Mouse (Mus musculus) layer of hippocampus, postnatal 25 days (tissue): ENCODE data around the gene Bsdc1. TPM values are rescaled to one million over a fixed set of nuclear protein-coding genes. Genes with fewer than 3 reads are reported as not detected.
"Not testable (repeated sequence)": the region's sequence is repeated elsewhere in the genome, so short reads cannot be mapped to it uniquely, and the experiment has no call there.

Source experiments
- DNase-seq, 2 experiments: peaks; one replicate each; pipeline ENCODE4 v3.0.0; 2022; ENCODE audit warnings: mixed read lengths in 2 of 2, low spot score in 1 of 2; ENCODE audit errors: extremely low spot score in 1 of 2
- total RNA-seq, 2 experiments: library from RNA; stranded (reverse); gene quantifications; 2 replicates each; pipeline ENCODE4 v1.2.3; 2021

The Bsdc1 gene
- total RNA-seq, 2 experiments from 2014 or later: 55.4 to 57.7 TPM

DNA sequence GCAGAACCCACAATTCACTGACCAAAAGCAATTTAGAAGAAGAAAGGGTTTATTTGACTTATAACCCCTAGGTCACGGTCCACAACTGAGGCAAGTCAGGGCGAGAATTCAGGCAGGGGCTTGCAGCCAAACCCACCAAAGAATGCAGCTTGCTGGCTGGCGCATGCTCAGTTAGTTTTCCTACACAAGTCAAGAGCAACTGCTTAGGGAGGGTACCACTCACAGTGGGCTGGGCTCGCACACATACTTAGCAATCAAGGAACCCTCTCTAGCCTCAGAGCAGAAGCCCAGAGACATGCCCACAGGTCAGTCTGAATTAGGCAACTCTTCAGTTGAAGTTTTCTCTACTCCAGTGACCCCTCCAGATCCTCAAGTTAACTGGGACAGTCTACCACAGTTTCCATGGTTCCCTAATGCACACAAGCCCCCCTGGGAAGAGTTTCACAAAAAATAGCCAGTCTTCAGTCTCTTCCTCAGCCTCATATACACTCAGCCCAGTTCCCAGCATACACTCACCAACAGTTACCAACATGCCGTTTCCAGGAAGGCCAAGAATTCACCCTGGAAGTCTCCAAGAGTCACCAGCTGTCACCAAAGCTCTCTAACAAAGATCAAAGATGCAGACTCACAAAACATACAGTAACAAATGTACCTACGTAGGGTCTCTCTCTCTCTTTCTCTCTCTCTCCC lies 49.5 kb downstream of the Bsdc1 start:
- DNase-seq: no peak

GRCm38 (mm10) chr4:129511413-129512096 lies 50.2 kb downstream of the Bsdc1 start:
- DNase-seq: no peak

DNA sequence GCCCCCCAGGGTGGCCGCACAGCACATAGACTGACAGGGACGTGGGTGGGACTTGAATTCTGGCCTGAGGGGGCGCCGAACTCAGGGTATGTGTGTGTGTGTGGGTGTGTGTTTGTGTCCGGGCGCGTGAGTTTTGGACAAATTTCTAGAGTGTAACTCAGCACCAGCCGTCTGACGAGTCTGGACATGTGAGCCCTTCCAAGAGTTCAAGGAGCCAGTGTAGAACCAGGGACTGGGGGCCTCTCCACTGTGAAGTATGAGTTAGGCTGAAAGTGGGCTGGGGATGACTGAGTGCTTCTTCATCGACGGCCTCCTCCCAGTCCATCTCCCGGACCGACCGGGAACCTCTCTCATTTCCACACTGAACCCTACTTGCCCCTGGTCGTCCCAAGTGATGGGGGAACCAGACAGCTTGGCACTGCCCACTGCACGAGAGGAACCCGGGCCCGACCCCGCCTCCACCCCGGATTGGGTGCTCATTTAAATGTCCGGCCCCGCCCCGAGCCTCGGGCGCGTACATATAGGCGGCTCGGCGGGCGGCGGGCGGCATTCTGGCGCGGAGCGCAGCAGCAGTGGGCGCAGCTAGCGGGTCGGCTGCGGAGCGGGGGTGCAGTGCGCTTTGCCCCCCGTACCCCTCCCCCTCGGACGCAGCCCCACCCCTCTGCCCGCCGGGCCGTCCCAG lies 51.8 kb downstream of the Bsdc1 start, which contains the start of gene Marcksl1:
Gene Marcksl1 (plus strand): TSS at position 496 of the 682 bp plus-strand sequence.
- peak; percentile 73 to 74 for DNase-seq

DNA sequence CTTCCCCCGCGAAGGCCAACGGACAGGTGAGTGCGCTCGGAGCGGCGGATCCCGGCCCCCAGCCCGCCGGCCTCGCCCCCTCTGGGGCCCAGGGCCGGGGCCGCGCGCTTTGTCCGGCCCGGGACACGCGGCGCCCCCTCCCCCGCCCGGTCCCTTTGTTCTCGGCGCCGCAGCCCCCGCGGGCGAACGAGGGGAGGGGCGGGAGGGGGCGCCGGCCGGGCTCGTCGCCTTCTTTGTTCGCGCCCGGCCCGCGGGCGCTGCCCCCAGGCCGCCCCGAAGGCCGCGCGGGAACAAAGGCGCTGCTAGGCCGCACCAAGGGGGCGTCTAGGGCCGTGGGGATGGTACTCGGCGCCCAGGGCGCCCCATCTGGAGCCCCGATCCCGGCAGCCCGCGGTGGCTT lies 52.5 kb downstream of the Bsdc1 start:
- no peak for DNase-seq

- DNase-seq: peak; percentile 65 to 75
Measured at GRCm38 (mm10) chr4:129514300-129514898, 53.0 kb downstream of the Bsdc1 start.

GRCm38 (mm10) chr4:129516925-129517324 lies 55.5 kb downstream of the Bsdc1 start:
- DNase-seq: no peak

- DNase-seq: no peak
Measured at GRCm38 (mm10) chr4:129518519-129518918, 57.1 kb downstream of the Bsdc1 start.

GRCm38 (mm10) chr4:129525338-129525737 lies 64.0 kb downstream of the Bsdc1 start:
- no peak for DNase-seq

GRCm38 (mm10) chr4:129525889-129526288 lies 64.5 kb downstream of the Bsdc1 start:
- no peak for DNase-seq

DNA sequence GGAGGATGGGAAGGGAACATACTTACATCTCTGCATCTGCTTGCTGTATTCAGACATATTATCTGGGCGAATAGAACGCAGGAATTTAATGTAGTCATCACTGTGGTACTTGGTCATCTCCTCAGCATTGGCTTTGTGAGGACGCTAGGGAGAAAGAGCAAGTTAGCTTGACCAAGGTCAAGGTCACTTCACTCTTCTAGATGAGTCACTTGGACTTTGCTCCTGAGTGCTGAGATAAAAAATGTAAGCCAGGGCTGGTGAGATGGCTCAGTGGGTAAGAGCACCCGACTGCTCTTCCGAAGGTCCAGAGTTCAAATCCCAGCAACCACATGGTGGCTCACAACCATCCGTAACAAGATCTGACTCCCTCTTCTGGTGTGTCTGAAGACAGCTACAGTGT lies 67.5 kb downstream of the Bsdc1 start:
- DNase-seq: not testable (repeated sequence)

Other genes with a start within 250 kb of the Bsdc1 start
- 1 to 10 TPM; 7.5 to 7.7 TPM for gene C77080, start 200.2 kb upstream of the Bsdc1 start, total RNA-seq
- gene Sync, start 174.0 kb upstream of the Bsdc1 start, total RNA-seq: 1 to 10 TPM in 1 of 2 experiments, under 1 TPM in 1; 0.79 to 1.3 TPM
- 100 to 1,000 TPM; 111 to 133 TPM for gene Rbbp4, start 126.2 kb upstream of the Bsdc1 start, total RNA-seq
- gene Zbtb8os, start 125.9 kb upstream of the Bsdc1 start, total RNA-seq: 10 to 100 TPM; 30.5 to 33.9 TPM
- gene Zbtb8a, start 83.5 kb upstream of the Bsdc1 start, total RNA-seq: 1 to 10 TPM; 4.1 to 5.6 TPM
- 1 to 10 TPM; 4.2 to 4.6 TPM for gene Zbtb8b, start 20.7 kb upstream of the Bsdc1 start, total RNA-seq
- gene Tssk3, start 29.4 kb downstream of the Bsdc1 start, total RNA-seq: not detected
- not detected for gene Fam229a, start 29.6 kb downstream of the Bsdc1 start, total RNA-seq
- gene Marcksl1, start 52.0 kb downstream of the Bsdc1 start, total RNA-seq: 100 to 1,000 TPM; 170 to 171 TPM
- gene Hdac1, start 81.1 kb downstream of the Bsdc1 start, total RNA-seq: 10 to 100 TPM; 37.0 to 48.7 TPM
- gene Lck, start 112.1 kb downstream of the Bsdc1 start, total RNA-seq: 1 to 10 TPM; 3.3 to 3.5 TPM
- under 1 TPM in 1 of 2 experiments, not detected in 1; 0.81 TPM for gene Fam167b, start 117.0 kb downstream of the Bsdc1 start, total RNA-seq
- 100 to 1,000 TPM; 128 TPM for gene Eif3i, start 139.1 kb downstream of the Bsdc1 start, total RNA-seq
- gene Tmem234, start 139.1 kb downstream of the Bsdc1 start, total RNA-seq: 10 to 100 TPM; 78.8 to 80.7 TPM
- 1 to 10 TPM; 3.6 to 6.8 TPM for gene Dcdc2b, start 152.7 kb downstream of the Bsdc1 start, total RNA-seq
- gene Iqcc, start 157.5 kb downstream of the Bsdc1 start, total RNA-seq: 10 to 100 TPM; 32.9 to 41.9 TPM
- 10 to 100 TPM; 71.6 to 84.5 TPM for gene Ccdc28b, start 162.4 kb downstream of the Bsdc1 start, total RNA-seq
- 10 to 100 TPM; 44.0 to 44.1 TPM for gene Txlna, start 179.5 kb downstream of the Bsdc1 start, total RNA-seq
- 10 to 100 TPM; 91.5 to 96.8 TPM for gene Kpna6, start 211.2 kb downstream of the Bsdc1 start, total RNA-seq
- 10 to 100 TPM; 12.5 to 18.6 TPM for gene Tmem39b, start 235.3 kb downstream of the Bsdc1 start, total RNA-seq